Mouse (Mus musculus): ENCODE data around the gene 4930467E23Rik. TPM values are rescaled to one million over a fixed set of nuclear protein-coding genes. Genes with fewer than 3 reads are reported as not detected.
"Not testable (repeated sequence)": the region's sequence is repeated elsewhere in the genome, so short reads cannot be mapped to it uniquely, and the experiment has no call there.

The 4930467E23Rik gene
- polyA plus RNA-seq, 1 experiment = not detected

DNA sequence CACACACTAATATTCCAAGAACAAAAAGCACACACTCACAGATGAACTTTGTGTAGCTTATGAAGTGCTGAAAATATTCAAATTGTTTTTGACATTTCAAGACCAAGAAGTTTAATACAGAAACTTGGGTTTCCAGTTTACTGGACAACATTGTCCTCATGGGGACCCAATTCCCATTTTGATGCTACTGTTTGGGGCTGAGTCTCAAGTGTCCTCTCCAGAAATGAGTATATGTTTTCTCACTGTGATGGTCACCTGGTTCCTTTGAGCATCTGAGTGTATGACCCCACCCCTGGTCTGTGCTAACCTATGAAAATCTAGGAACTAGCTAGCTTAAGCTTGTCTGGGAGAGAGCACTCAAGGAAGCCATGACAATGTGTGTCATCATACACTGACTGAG lies 20.4 kb upstream of the 4930467E23Rik start:
- DNase-seq (ENCODE audit: low read depth, low spot score) = not testable (repeated sequence)

DNA sequence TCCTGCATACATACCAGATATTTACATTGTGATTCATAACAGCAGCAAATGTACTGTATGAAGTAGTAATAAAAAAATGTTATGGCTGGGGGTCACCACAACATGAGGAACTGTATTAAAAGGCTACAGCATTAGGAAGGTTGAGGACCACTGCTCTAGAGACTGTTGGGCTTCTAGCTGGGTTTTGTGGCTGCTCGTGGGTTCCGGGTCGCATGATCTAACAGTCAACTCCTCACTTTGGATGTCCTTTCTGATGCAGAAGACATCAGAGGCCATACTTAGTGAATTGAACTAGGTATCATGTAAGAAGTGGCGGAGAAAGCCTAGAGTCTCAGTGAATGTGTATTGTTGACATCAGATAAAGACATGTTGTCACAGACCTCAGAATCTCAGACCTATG lies 19.9 kb upstream of the 4930467E23Rik start:
- 92% methylated on average over 4 of the region's 4 CpGs for WGBS
- DNase-seq (ENCODE audit: low read depth, low spot score) = not testable (repeated sequence)

DNA sequence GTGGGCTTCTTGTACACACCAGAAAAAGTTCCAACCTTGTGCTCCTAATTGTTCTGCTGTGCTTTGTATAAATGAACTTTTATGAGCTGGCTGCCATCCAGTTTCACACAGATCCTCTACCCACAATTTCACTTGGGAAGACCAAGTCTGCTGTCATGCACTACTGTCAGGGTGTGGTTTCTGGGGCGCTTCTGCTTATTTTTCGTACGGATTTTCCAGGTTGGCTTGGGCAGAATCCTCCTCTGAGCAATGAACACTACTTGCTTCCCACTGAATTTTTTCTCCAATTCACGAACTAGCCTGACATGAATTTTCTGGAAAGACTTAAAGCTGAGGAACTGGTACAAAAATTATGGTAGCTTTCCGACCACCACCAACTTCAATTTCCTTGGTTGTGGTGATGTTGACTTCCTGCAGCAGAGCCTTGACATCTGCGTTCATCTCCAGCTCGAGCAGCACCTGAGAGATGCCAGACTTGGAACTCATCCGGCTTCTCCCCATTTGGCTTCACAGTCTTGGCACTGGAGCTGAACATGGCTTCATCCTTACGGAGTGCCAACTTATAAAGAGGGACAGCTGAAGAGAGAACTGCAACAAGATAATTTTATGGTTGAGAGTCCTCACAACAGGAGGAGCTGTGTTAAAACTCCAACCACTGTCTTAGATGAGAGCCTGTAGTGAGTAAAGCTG lies 18.1 kb upstream of the 4930467E23Rik start:
- not testable (repeated sequence) for DNase-seq (ENCODE audit: low read depth, low spot score)
- WGBS = 74% methylated on average over 9 of the region's 9 CpGs

DNA sequence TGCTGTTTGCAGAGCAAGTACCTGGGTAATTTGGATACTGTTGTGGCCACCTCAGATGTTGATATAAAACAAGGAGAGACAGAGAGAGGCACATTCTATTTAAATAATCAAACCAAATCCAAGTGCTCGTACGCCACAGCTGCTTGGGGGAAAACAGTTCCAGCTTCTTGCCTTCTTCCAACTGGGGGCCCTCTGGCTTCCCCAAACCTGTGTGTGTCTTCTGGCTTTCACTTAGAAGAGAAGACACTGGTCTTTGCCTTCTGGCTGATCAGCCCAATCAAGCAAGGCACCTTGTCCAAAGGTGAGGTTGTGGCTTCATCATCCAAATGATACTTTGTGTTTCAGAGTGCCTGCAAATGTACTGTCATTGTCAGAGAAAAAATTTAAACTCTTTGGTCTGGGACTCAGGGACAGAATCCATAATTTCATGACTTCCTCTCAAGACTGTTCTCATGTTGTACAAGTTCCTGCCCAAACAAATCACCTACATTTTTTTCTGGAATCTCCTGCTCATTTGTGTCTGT lies 17.1 kb upstream of the 4930467E23Rik start:
- DNase-seq (ENCODE audit: low read depth, low spot score) = not testable (repeated sequence)
- 91% methylated on average over 2 of the region's 2 CpGs for WGBS

DNA sequence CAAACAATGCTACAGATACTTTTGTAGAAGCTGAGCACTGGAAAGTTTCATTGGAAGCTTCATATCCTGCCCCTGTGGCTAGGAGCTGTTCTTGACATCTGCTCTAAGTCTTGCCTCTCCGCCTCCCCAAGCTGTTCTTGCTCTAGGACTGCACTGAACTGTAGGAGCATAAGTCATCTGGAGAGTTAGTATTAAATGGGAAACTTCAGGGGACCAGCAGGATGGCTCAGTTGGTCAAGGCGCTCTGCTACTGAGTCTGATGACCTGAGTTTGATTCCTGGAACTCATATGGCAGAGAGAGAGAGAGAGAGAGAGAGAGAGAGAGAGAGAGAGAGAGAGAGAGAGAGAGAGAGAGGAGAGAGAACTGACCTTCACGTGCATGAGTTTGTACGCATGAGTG lies 16.6 kb upstream of the 4930467E23Rik start:
- not testable (repeated sequence) for DNase-seq (ENCODE audit: low read depth, low spot score)
- WGBS = 70% methylated on average over 4 of the region's 4 CpGs

DNA sequence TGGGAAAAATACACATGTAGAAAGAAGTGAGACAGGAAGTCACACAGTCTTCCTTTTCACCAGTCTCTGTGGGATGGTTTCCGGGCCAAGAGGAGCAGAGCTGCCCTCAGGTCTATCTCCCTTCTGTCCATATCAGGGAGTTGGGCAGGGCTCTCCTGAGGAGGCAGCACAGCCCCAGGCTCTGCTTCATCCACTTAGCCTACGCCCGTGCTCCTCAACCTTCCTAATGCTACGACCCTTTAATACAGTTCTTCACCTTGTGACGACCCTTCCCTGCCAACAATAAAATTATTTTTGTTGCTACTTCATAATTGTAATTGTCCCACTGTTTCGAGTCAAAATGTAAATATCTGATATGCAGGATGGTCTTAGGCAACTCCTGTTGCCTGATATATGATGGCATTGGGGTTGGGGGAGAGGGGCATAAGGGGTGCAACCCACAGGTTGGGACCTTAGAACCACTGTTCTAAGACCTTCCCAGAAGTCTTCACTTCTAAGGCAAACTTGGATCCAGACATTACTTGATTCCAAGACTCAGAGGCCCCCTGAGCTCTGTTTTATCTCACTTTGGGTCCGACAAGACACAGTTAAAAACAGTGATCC lies 16.0 kb upstream of the 4930467E23Rik start:
- DNase-seq (ENCODE audit: low read depth, low spot score) = not testable (repeated sequence)
- 79% methylated on average over 7 of the region's 7 CpGs for WGBS

DNA sequence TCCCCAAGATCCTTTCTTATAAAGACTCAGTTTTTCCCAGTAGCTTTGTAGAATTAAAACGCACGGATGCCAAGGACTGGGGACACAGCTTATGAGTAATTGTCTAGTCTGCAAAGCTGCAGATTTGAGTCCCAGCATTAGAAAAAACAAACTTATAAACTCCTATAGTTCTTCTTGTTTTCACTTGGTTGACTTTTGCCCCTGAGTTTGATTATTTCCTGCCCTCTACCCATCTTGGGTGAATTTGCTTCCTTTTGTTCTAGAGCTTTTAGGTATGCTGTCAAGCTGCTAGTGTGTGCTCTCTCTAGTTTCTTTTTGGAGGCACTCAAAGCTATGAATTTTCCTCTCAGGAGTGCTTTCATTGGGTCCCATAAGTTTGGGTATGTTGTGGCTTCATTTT lies 14.9 kb upstream of the 4930467E23Rik start:
- WGBS = 84% methylated on average over 2 of the region's 2 CpGs
- not testable (repeated sequence) for DNase-seq (ENCODE audit: low read depth, low spot score)

DNA sequence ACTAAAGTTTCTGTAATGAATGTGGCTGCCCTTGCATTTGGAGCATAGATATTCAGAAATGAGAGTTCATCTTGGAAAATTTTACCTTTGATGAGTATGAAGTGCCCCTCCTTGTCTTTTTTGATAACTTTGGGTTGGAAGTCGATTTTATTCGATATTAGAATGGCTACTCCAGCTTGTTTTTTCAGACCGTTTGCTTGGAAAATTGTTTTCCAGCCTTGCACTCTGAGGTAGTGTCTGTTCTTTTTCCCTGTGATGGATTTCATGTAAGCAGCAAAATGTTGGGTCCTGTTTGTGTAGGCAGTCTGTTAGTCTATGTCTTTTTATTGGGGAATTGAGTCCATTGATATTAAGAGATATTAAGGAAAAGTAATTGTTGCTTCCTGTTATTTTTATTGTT lies 14.1 kb upstream of the 4930467E23Rik start:
- DNase-seq (ENCODE audit: low read depth, low spot score) = not testable (repeated sequence)
- WGBS = 88% methylated on average over 3 of the region's 3 CpGs

DNA sequence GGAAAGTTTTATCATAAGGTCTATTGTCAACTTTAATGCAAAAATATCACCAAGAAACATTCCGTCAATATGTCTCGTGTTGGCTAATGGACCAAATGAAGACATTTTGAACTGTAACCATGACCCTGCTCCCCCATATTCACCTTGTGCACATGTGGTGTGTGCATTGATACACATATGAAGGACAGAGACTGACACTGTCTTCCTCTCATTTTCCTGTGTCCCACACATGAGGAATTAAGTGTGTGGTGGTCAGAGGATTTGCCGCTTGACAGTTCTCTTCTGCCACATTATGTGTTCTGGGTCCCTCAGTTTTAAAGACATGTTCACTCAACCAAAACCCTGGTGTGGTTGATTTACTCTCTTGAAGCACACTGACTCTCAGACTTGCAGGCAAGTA lies 11.5 kb upstream of the 4930467E23Rik start:
- not testable (repeated sequence) for DNase-seq (ENCODE audit: low read depth, low spot score)
- 92% methylated on average over 3 of the region's 3 CpGs for WGBS

DNA sequence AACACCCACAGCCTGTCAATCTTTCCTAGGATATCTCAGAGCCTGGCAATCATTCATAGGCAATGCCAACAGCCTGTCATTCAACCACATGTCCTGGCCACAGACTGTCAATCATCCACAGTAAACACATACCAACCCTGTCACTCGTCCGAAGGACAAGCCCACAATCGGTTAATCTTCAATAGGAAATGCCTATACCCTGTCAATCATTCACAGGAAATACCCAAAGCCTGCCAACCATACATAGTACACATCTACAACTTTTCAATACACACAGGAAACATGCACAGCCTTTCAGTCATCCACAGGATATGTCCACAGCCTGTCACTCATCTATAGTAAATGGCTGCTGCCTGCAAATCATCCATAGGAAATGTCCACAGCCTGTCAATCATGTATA lies 9.9 kb upstream of the 4930467E23Rik start:
- not testable (repeated sequence) for DNase-seq (ENCODE audit: low read depth, low spot score)

DNA sequence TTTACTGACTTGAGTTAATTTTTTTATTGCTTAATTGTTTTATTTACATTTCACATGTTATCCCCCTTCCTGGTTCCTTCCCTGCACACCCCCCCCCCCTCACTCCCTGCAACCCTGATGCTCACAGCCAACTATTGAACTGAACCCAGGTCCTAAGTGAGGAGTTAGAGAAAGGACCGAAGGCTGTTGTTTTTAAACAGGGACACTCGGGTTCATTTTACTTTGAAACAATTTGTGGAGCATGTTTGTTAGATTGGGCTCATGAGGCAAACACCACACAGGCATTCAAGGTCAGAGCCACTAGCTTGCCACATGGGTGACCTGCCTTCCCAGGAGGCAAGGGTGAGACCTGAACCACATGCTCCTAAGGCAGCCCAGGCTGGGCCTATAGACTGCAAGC lies 4.5 kb upstream of the 4930467E23Rik start:
- 45% methylated on average over 2 of the region's 2 CpGs for WGBS
- not testable (repeated sequence) for DNase-seq (ENCODE audit: low read depth, low spot score)

More for the DNA sequence above, 9.9 kb upstream of the 4930467E23Rik start:
- whole genome bisulfite sequencing = 27% methylated on average over 3 of the region's 3 CpGs

DNA sequence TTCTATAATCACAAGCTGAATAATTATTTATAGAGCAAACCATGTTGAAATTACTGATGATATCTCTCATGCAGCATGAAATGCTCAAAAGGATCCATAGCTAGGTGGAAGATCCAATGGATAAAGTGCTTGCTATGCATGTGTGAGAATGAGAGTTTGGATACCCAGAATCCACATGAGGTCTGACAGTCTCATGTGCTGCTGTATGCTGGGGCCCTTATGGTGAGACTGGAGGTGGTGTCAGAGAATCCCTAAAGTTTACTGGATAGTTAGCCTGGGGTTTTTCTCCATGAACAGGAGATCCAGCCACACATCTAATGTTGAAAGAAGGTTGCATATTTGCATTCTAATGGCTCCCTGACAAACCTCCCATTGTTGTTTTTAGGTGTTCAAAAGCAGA lies 22.4 kb downstream of the 4930467E23Rik start:
- DNase-seq (ENCODE audit: low read depth, low spot score) = not testable (repeated sequence)

DNA sequence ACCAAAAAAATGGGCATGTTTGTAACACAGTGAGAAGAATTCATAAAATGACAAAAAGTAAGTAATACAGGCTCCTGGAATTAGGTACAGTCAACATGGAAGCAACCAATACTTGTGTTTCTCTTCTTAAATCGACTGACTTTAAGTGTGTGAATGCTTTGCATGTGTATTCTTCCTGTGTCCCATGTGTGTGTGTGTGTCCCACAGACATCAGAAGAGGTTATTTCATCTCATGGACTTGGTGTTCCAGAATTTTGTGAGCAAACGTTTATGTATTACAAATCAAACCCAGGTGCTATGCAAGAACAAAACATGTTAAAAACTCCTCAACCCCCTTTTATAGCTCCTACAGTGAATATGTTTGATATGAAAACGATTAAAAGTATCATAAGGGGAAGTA lies 24.8 kb downstream of the 4930467E23Rik start:
- DNase-seq (ENCODE audit: low read depth, low spot score) = not testable (repeated sequence)
- 48% methylated on average over 3 of the region's 3 CpGs for WGBS

DNA sequence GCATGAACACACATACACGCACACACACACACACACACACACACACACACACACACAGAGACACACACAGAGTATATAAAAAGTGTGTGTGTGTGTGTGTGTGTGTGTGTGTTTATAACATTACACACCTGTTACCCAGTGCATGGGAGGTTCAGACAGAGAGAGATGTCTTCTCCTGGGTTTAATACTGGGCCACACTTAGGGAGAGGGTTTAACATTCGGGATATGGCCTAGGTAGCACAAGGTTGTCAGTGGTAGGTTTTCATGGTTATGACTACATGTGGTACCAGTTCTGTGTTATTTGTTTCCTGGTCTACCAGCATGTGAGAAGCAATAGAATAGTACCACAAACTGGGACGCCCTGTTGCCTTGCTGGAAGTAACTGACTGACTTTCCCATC lies 25.6 kb downstream of the 4930467E23Rik start:
- WGBS = 77% methylated on average over 3 of the region's 3 CpGs
- DNase-seq (ENCODE audit: low read depth, low spot score) = not testable (repeated sequence)

DNA sequence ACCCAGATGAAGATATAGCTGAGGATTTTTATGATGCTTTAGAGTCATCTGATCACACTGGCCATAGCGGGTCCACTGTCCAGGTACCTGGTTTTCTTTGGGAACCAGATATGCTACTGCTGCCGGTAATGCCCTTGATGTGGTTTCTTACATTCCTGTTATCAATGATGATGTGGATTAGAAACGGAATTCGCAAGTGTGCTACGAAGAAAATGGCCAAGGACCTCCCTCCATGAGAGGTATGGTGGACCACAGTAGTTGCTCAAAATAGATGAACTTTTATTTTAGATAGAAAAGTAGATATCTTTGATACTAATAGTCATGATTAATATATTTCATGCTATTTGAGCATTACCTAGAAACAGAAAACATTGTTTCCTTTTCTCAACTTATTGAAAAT lies 32.3 kb downstream of the 4930467E23Rik start:
- not testable (repeated sequence) for DNase-seq (ENCODE audit: low read depth, low spot score)
- WGBS = 82% methylated on average over 5 of the region's 5 CpGs

DNA sequence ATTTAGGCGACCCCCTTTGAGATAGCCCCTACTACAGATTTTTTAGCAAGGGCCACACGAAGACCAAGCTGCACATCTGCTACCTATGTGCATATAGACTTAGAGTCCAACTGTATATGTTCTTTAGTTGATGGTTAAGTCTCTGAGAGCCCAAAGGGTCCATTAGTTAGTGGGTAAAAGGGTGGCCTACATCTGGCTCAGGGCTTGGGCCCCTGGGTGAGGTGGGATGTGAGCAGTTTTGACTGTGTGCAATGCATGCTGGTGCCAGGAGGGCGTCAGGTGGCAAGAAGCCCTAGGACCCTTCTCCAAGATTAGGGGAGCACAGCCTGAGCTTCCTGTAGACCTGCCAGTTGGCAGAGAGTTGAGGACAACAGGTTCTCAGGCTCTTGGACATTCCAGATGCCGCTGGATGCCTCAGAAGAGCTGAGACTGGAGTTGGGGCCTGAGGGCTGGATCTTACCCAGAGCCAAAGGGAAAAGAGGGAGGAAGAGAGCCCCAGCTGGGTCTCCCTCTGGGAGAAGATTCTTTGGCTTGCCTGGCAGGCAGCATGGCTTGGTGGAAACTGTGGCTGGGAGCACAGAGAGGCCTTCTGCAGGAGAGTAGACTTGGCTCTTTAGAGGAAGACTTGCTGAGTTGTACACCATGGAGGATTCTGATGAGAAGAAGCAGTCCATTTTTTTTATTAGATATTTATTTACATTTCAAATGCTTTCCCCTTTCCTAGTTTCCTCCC lies 33.6 kb downstream of the 4930467E23Rik start:
- not testable (repeated sequence) for DNase-seq (ENCODE audit: low read depth, low spot score)

DNA sequence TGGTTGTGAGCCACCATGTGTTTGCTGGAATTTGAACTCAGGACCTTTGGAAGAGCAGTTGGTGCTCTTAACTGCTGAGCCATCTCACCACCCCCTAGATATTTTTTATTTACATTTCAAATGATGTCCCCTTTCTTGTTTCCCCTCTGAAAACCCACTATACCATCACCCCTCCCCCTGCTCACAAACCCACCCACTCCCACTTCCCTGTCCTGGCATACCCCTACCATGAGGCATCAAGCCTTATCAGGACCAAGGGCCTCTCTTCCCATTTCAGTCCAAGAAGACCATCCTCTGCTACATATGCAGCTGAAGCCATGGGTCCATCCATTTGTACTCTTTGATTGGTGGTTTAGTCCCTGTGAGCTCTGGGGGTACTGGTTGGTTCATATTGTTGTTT lies 36.2 kb downstream of the 4930467E23Rik start:
- DNase-seq (ENCODE audit: low read depth, low spot score) = not testable (repeated sequence)

More for the DNA sequence above, 33.6 kb downstream of the 4930467E23Rik start:
- WGBS = 65% methylated on average over 4 of the region's 4 CpGs

DNA sequence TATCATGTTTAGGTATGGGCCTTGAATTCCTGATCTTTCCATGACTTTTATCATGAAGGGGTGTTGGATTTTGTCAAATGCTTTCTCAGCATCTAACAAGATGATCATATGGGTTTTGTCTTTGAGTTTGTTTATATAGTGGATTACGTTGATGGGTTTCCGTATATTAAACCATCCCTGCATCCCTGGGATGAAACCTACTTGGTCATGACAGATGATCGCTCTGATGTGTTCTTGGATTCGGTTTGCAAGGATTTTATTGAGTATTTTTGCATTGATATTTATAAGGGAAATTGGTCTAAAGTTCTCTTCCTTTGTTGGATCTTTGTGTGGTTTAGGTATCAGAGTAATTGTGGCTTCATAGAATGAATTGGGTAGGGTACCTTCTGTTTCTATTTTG lies 44.1 kb downstream of the 4930467E23Rik start:
- WGBS = 79% methylated on average over 4 of the region's 4 CpGs
- DNase-seq (ENCODE audit: low read depth, low spot score) = not testable (repeated sequence)

DNA sequence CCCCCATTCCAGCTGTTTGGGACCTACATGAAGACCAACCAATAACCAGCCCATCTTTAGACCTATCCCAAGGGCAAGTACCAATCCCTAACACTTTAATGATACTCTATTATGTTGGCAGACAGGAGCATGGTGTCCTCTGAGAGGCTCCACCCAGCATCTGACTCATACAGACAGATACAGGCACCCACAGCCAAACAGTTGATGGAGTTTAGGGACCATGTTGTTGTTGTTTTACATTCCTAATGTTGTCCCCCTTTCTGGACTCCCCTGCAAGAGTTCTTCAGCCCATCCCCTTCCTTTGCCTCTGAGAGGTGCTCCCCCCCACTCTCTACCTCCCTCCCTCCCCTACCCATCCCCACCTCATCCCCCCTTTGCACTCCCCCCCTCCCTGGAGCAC lies 46.9 kb downstream of the 4930467E23Rik start:
- DNase-seq (ENCODE audit: low read depth, low spot score) = not testable (repeated sequence)

DNA sequence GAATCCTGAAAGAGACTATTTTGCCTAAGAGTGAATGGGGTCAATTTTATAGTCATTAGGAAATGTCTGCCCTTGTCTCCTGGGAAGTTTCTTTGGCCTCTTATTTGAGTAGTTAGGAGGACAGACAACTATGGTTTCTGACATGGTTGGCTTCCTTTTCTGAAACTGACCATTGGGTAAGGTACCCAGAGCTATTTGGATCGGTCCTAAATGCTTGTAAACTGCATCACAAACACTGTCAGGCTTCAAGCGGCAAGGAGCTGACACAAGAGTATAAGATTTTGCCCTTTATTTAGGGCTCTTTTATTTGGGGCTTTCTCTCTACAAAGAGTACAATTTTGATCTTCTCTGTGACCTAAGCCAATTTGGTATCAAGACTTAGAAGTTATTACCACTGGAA lies 48.1 kb downstream of the 4930467E23Rik start:
- WGBS = 49% methylated on average over 2 of the region's 2 CpGs
- not testable (repeated sequence) for DNase-seq (ENCODE audit: low read depth, low spot score)

Measured in large intestine, adult 2 months (tissue).